ENCODE assay signal across 12 mouse cellular contexts in genomic region chr9:58863826-58864225, GRCm38 (mm10). TPM values are rescaled to one million over a fixed set of nuclear protein-coding genes. Genes with fewer than 3 reads are reported as not detected.
DNase-seq lines count a peak whose midpoint lies in the region; ATAC-seq and TF ChIP-seq lines count a peak whose summit lies in the region.
"Had no signal": no experiment of that assay in that cellular context is flagged by ENCODE, and none has a peak within 500 bp of the region (broad histone marks: within the 10 kb centered on the region; RNA-seq: fewer than 3 reads in every experiment).

No protein-coding gene starts in this region.

- 34% methylated on average over 7 of the region's 7 CpGs for whole genome bisulfite sequencing in heart, postnatal 0 days
- 19% methylated on average over 7 of the region's 7 CpGs for WGBS in forebrain, embryonic 15.5 days
- WGBS in midbrain, embryonic 12.5 days: 23% methylated on average over 7 of the region's 7 CpGs

- H3K4me3 ChIP-seq in heart, postnatal 0 days (ENCODE audit: low read depth, low read length): no peak overlapping the region
- H3K4me3 ChIP-seq in forebrain, embryonic 15.5 days: no peak overlapping the region
- H3K4me3 ChIP-seq in midbrain, embryonic 12.5 days: no peak overlapping the region
- H3K4me3 ChIP-seq: heart, adult 2 months; limb, embryonic 15.5 days had no signal

- TF ChIP-seq EP300 in heart, postnatal 0 days (IDR thresholded peaks at IDR 0.05; ENCODE audit: low read depth): no peak

- H3K27me3 ChIP-seq in heart, postnatal 0 days (ENCODE audit: control insufficient read depth, insufficient read depth, low read length): 0 out of 2 replicates have a peak, but pooled peaks cover 8% of the 10 kb centered on the region
- H3K27me3 ChIP-seq in forebrain, embryonic 15.5 days: no peaks in the 10 kb centered on the region
- no peaks in the 10 kb centered on the region; the same call in 1 of the 2 replicates for H3K27me3 ChIP-seq in midbrain, embryonic 12.5 days

- no peak overlapping the region for H3K27ac ChIP-seq in heart, postnatal 0 days (ENCODE audit: low read depth)
- H3K27ac ChIP-seq in forebrain, embryonic 15.5 days (replicated peaks): no peak overlapping the region
- H3K27ac ChIP-seq in midbrain, embryonic 12.5 days (replicated peaks): no peak overlapping the region; the same call in 1 of the 2 replicates
- H3K27ac ChIP-seq: heart, adult 2 months; limb, embryonic 15.5 days had no signal

- no peaks in the 10 kb centered on the region; the same call in 1 of the 2 replicates for H3K36me3 ChIP-seq in heart, postnatal 0 days (replicated peaks; ENCODE audit: control insufficient read depth, insufficient read depth, low read length)
- peaks cover 1% of the 10 kb centered on the region; the same call in 1 of the 2 replicates for H3K36me3 ChIP-seq in forebrain, embryonic 15.5 days
- H3K36me3 ChIP-seq in midbrain, embryonic 12.5 days: no peaks in the 10 kb centered on the region
- H3K36me3 ChIP-seq: limb, embryonic 15.5 days had no signal

- intact Hi-C loops in heart, postnatal 36 days (cut with DNase I): no loop called here

- no peak overlapping the region for H3K4me2 ChIP-seq in heart, postnatal 0 days (ENCODE audit: low read depth, low read length)
- no peak overlapping the region for H3K4me2 ChIP-seq in forebrain, embryonic 15.5 days (replicated peaks)
- no peak overlapping the region for H3K4me2 ChIP-seq in midbrain, embryonic 12.5 days (replicated peaks)
- H3K4me2 ChIP-seq: limb, embryonic 15.5 days had no signal

- H3K9ac ChIP-seq in heart, postnatal 0 days (replicated peaks; ENCODE audit: low read depth, low read length): no peak overlapping the region
- H3K9ac ChIP-seq in forebrain, embryonic 15.5 days (replicated peaks): no peak overlapping the region
- no peak overlapping the region for H3K9ac ChIP-seq in midbrain, embryonic 12.5 days (replicated peaks)
- H3K9ac ChIP-seq: limb, embryonic 15.5 days had no signal

- no peaks in the 10 kb centered on the region for H3K9me3 ChIP-seq in heart, postnatal 0 days (replicated peaks; ENCODE audit: control insufficient read depth, low read length)
- no peaks in the 10 kb centered on the region for H3K9me3 ChIP-seq in forebrain, embryonic 15.5 days
- H3K9me3 ChIP-seq in midbrain, embryonic 12.5 days: no peaks in the 10 kb centered on the region
- H3K9me3 ChIP-seq: limb, embryonic 15.5 days had no signal

- no peak for ATAC-seq in heart, postnatal 0 days (ENCODE audit: insufficient read depth, low read depth)
- 0 out of 2 replicates have a peak, but pooled peaks have one; percentile 23 for ATAC-seq in forebrain, embryonic 15.5 days (replicated peaks)
- peak; percentile 47; the same call in 1 of the 2 replicates for ATAC-seq in midbrain, embryonic 12.5 days (ENCODE audit: low FRiP score, low read depth)
- ATAC-seq: intestine, embryonic 16.5 days; lung, postnatal 0 days had no signal

- no peak for DNase-seq in heart, postnatal 0 days (ENCODE audit: low spot score)
- DNase-seq in heart, postnatal 36 days: no peak
- DNase-seq in R1 (ENCODE audit: low read depth, low spot score): peak; percentile 51
- DNase-seq in thymus, postnatal 10 days (ENCODE audit: low spot score in 2 of 2): no peak
- DNase-seq in lung, postnatal 14 days: no peak
- no peak for DNase-seq in ovary, postnatal 36 days (ENCODE audit: low spot score)
- DNase-seq: heart, adult 2 months had no signal

- peak; percentile 9; the same call in 1 of the 2 replicates for TF ChIP-seq CTCF in heart, postnatal 0 days (IDR thresholded peaks at IDR 0.05; ENCODE audit: low read depth)

- no peaks in the 10 kb centered on the region for H3K4me1 ChIP-seq in heart, postnatal 0 days (ENCODE audit: control insufficient read depth, insufficient read depth)
- H3K4me1 ChIP-seq in forebrain, embryonic 15.5 days: peaks cover 6% of the 10 kb centered on the region
- H3K4me1 ChIP-seq in midbrain, embryonic 12.5 days: peaks cover 27% of the 10 kb centered on the region

RNA-seq across cellular contexts. Expression of gene Hcn4, which starts 40.6 kb away (rescaled TPM):
- total RNA-seq in heart, postnatal 0 days (2014; rRNA removed; ENCODE audit: low replicate concordance): 7.4 and 10.9 TPM in 2 replicates
- 0.61 and 0.99 TPM in 2 replicates for polyA plus RNA-seq in heart, postnatal 0 days (2015; fragmentation: Nextera tagmentation; extraction: Ambion mirVana)
- 1 to 10 TPM; 6.2 to 7.2 TPM for total RNA-seq in heart, postnatal 36 days (2021)
- 2.6 TPM in 2 replicates for polyA plus RNA-seq in forebrain, embryonic 15.5 days (2015; fragmentation: Nextera tagmentation; extraction: Ambion mirVana)
- 2.1 and 2.3 TPM in 2 replicates for polyA plus RNA-seq in midbrain, embryonic 12.5 days (2016; fragmentation: Nextera tagmentation; extraction: Ambion mirVana)
